13 mouse cellular contexts compared by ENCODE assay signal in the genomic region with DNA sequence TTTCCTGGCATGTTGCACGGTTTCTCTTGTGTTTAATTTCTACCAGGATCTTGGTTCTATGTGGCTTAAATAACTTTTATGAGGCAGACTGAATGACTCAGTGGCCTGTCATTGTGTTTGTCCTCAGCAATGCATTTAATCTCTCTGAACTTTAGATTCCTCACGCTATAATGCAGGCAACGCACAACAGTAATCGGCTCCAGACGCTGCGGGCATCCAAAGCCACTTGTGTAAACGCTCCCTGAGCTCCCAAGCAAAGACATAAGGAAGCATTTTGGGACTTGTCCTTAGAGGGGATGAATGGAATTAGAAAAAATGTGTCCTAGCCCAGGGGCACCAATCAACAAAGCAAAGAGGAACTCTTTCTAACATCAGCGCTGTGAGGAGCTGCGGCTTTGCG. TPM values are rescaled to one million over a fixed set of nuclear protein-coding genes. Genes with fewer than 3 reads are reported as not detected.
DNase-seq lines count a peak whose midpoint lies in the region; ATAC-seq lines count a peak whose summit lies in the region.
"Had no signal": no experiment of that assay in that cellular context is flagged by ENCODE, and none has a peak within 500 bp of the region (broad histone marks: within the 10 kb centered on the region; RNA-seq: fewer than 3 reads in every experiment).

No protein-coding gene starts in this region.

- H3K4me2 ChIP-seq in forebrain, embryonic 16.5 days (ENCODE audit: low read length), result no peak overlapping the region
- H3K4me2 ChIP-seq in embryonic facial prominence, embryonic 12.5 days (replicated peaks), result 0 out of 2 replicates have a peak overlapping the region, but pooled peaks have one; percentile 3
- H3K4me2 ChIP-seq in limb, embryonic 13.5 days (replicated peaks), result no peak overlapping the region
- H3K4me2 ChIP-seq: liver, embryonic 15.5 days had no signal

- WGBS in forebrain, embryonic 10.5 days, result 43% methylated on average over 10 of the region's 10 CpGs
- 42% methylated on average over 10 of the region's 10 CpGs for WGBS in forebrain, embryonic 16.5 days
- 15% methylated on average over 10 of the region's 10 CpGs for WGBS in embryonic facial prominence, embryonic 12.5 days
- WGBS in limb, embryonic 13.5 days, result 20% methylated on average over 10 of the region's 10 CpGs

- peaks cover 39% of the 10 kb centered on the region for H3K4me1 ChIP-seq in forebrain, embryonic 10.5 days
- peaks cover 14% of the 10 kb centered on the region for H3K4me1 ChIP-seq in forebrain, embryonic 16.5 days (replicated peaks; ENCODE audit: control insufficient read depth, insufficient read depth, low read length)
- peaks cover 53% of the 10 kb centered on the region for H3K4me1 ChIP-seq in embryonic facial prominence, embryonic 12.5 days
- H3K4me1 ChIP-seq in limb, embryonic 13.5 days, result peaks cover 54% of the 10 kb centered on the region

- DNase-seq in forebrain, embryonic 10.5 days (ENCODE audit: extremely low spot score, low spot score), result peak; percentile 40
- DNase-seq in 3T3-L1 (ENCODE audit: low read depth, low spot score), result peak; percentile 83
- DNase-seq in frontal cortex, postnatal 36 days (ENCODE audit: low spot score in 2 of 2), result no peak
- DNase-seq in spleen, postnatal 4 days (ENCODE audit: low spot score in 2 of 2), result no peak
- DNase-seq in left cerebral cortex, adult 11 months (ENCODE audit: low spot score), result no peak
- DNase-seq: adrenal gland, postnatal 14 days; cerebellum, adult 9-10 months; gastrocnemius, postnatal 14 days; kidney, adult 2 months had no signal

- ATAC-seq in forebrain, embryonic 16.5 days, result no peak
- no peak for ATAC-seq in embryonic facial prominence, embryonic 12.5 days (ENCODE audit: insufficient number of reproducible peaks, insufficient read depth, low FRiP score, low TSS enrichment)
- no peak for ATAC-seq in limb, embryonic 13.5 days (ENCODE audit: low FRiP score, low read depth)

- H3K9ac ChIP-seq in forebrain, embryonic 16.5 days (replicated peaks; ENCODE audit: low read depth, low read length), result no peak overlapping the region
- no peak overlapping the region for H3K9ac ChIP-seq in embryonic facial prominence, embryonic 12.5 days
- 0 out of 2 replicates have a peak overlapping the region, but pooled peaks have one; percentile 25 for H3K9ac ChIP-seq in limb, embryonic 13.5 days
- H3K9ac ChIP-seq: liver, embryonic 15.5 days had no signal

- H3K27me3 ChIP-seq in forebrain, embryonic 10.5 days (ENCODE audit: poor library complexity, severe bottlenecking), result no peaks in the 10 kb centered on the region
- H3K27me3 ChIP-seq in forebrain, embryonic 16.5 days (replicated peaks; ENCODE audit: control insufficient read depth, insufficient read depth, low read length), result no peaks in the 10 kb centered on the region
- H3K27me3 ChIP-seq in embryonic facial prominence, embryonic 12.5 days, result no peaks in the 10 kb centered on the region
- no peaks in the 10 kb centered on the region for H3K27me3 ChIP-seq in limb, embryonic 13.5 days
- H3K27me3 ChIP-seq: liver, embryonic 15.5 days had no signal

- H3K4me3 ChIP-seq in forebrain, embryonic 10.5 days, result no peak overlapping the region
- no peak overlapping the region for H3K4me3 ChIP-seq in forebrain, embryonic 16.5 days (replicated peaks; ENCODE audit: low read length)
- H3K4me3 ChIP-seq in embryonic facial prominence, embryonic 12.5 days, result no peak overlapping the region
- no peak overlapping the region for H3K4me3 ChIP-seq in limb, embryonic 13.5 days
- H3K4me3 ChIP-seq: liver, embryonic 15.5 days had no signal

- no peaks in the 10 kb centered on the region for H3K9me3 ChIP-seq in forebrain, embryonic 10.5 days
- H3K9me3 ChIP-seq in forebrain, embryonic 16.5 days (ENCODE audit: control insufficient read depth, low read length), result no peaks in the 10 kb centered on the region
- H3K9me3 ChIP-seq in embryonic facial prominence, embryonic 12.5 days, result no peaks in the 10 kb centered on the region
- no peaks in the 10 kb centered on the region for H3K9me3 ChIP-seq in limb, embryonic 13.5 days
- H3K9me3 ChIP-seq: liver, embryonic 15.5 days had no signal

- no peaks in the 10 kb centered on the region for H3K36me3 ChIP-seq in forebrain, embryonic 10.5 days (replicated peaks)
- no peaks in the 10 kb centered on the region for H3K36me3 ChIP-seq in forebrain, embryonic 16.5 days (ENCODE audit: control insufficient read depth, insufficient read depth)
- no peaks in the 10 kb centered on the region for H3K36me3 ChIP-seq in embryonic facial prominence, embryonic 12.5 days
- no peaks in the 10 kb centered on the region for H3K36me3 ChIP-seq in limb, embryonic 13.5 days
- H3K36me3 ChIP-seq: liver, embryonic 15.5 days had no signal

- peak overlapping the region; percentile 77 for H3K27ac ChIP-seq in forebrain, embryonic 10.5 days
- no peak overlapping the region for H3K27ac ChIP-seq in forebrain, embryonic 16.5 days (ENCODE audit: low read length)
- H3K27ac ChIP-seq in embryonic facial prominence, embryonic 12.5 days, result peak overlapping the region; percentile 90
- H3K27ac ChIP-seq in limb, embryonic 13.5 days, result peak overlapping the region; percentile 69; the same call in 1 of the 2 replicates
- H3K27ac ChIP-seq: liver, embryonic 15.5 days had no signal

RNA-seq across cellular contexts. Expression of a gene that starts 57.6 kb away (rescaled TPM):
- polyA plus RNA-seq in forebrain, embryonic 10.5 days (2016; fragmentation: Nextera tagmentation; extraction: Ambion mirVana), result not detected in 2 replicates
- not detected in 2 replicates for polyA plus RNA-seq in forebrain, embryonic 16.5 days (2015; fragmentation: Nextera tagmentation; extraction: Ambion mirVana)
- polyA plus RNA-seq in embryonic facial prominence, embryonic 12.5 days (2016; fragmentation: Nextera tagmentation; extraction: Ambion mirVana), result 0.41 and 0.61 TPM in 2 replicates
- polyA plus RNA-seq in limb, embryonic 13.5 days (2015; fragmentation: Nextera tagmentation; extraction: Ambion mirVana), result 0.65 and 1.1 TPM in 2 replicates
- polyA plus RNA-seq: liver, embryonic 15.5 days had no signal

Comparison
In these comparisons a context has a peak if more than half of its experiments do, and no peak if none do; other contexts are left out.
1. DNase-seq: peak in forebrain, embryonic 10.5 days (single experiment) and 3T3-L1 (single experiment); none in frontal cortex, postnatal 36 days (0 of 2), spleen, postnatal 4 days (0 of 2) and left cerebral cortex, adult 11 months (single experiment).